Mouse (Mus musculus): Measurements from ENCODE around the gene Herc4. TPM values are rescaled to one million over a fixed set of nuclear protein-coding genes. Genes with fewer than 3 reads are reported as not detected.
A peak's percentile ranks its signal among the peaks of the same experiment; 100 is the strongest.

Gene Herc4
- polyA plus RNA-seq, 1 experiment from 2014 or later = 40.9 TPM

DNA sequence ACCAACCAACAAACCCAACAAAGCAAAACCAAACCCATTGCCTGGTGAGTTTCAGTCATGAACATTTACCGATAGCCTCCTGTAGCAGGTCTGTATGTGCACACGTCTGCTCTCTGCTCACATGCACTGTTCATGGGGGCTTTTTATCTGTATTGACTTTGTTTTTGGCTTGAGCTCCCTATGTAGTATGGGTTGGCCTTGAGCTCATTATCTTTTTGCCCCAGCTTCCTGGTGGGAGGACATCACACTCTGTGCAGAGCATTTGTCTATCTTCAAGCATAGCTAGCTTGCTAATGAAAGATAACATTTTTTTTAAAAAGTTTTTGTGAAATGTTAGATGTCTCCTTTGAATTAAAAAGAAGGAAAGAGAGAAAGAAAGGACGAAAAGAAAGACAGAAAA, 33.4 kb downstream of the Herc4 start:
- 85% methylated on average over 3 of the region's 3 CpGs for WGBS
- Histone ChIP-seq H3K4me1 (replicated peaks; ENCODE audit: control insufficient read depth, insufficient read depth, low read length) (no peaks in the 10 kb centered on the region), H3K9me3 (ENCODE audit: control insufficient read depth, low read length) (no peaks in the 10 kb centered on the region), H3K9ac (ENCODE audit: low read length) (no peak overlapping the region), H3K27ac (ENCODE audit: low read length) (no peak overlapping the region), H3K36me3 (ENCODE audit: control insufficient read depth, insufficient read depth, low read length) (peaks cover 25% of the 10 kb centered on the region), H3K4me2 (ENCODE audit: low read depth, low read length) (no peak overlapping the region), H3K27me3 (ENCODE audit: control insufficient read depth, insufficient read depth, low read depth, low read length) (no peaks in the 10 kb centered on the region), H3K4me3 (ENCODE audit: low read length) (no peak overlapping the region)
- ATAC-seq (ENCODE audit: low read depth) = no peak

DNA sequence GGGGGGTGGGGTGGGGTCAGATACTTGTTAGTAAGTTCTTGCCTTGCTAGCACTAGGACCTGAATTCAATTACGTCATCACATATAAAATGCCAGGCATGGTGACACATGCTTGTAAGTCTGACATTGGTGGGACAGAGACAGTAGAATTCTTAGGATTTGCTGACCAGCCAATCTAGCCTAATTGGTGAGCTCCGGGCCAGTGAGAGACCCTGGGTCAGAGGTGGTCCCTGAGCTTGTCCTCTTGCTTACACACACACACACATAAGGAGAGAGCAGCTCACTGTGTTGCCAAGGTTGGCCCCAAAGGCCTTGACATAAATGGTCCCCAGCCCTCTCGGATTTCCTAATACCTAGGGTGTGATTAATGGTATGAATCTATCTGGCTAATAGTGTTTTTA, 36.2 kb downstream of the Herc4 start:
- Histone ChIP-seq H3K4me3 (ENCODE audit: low read length) (no peak overlapping the region), H3K4me2 (ENCODE audit: low read depth, low read length) (no peak overlapping the region), H3K36me3 (ENCODE audit: control insufficient read depth, insufficient read depth, low read length) (peaks cover 26% of the 10 kb centered on the region), H3K4me1 (replicated peaks; ENCODE audit: control insufficient read depth, insufficient read depth, low read length) (no peaks in the 10 kb centered on the region), H3K27me3 (ENCODE audit: control insufficient read depth, insufficient read depth, low read depth, low read length) (no peaks in the 10 kb centered on the region), H3K9me3 (ENCODE audit: control insufficient read depth, low read length) (no peaks in the 10 kb centered on the region), H3K27ac (ENCODE audit: low read length) (no peak overlapping the region), H3K9ac (ENCODE audit: low read length) (no peak overlapping the region)
- 88% methylated on average over 3 of the region's 3 CpGs for WGBS
- ATAC-seq (ENCODE audit: low read depth) = no peak

DNA sequence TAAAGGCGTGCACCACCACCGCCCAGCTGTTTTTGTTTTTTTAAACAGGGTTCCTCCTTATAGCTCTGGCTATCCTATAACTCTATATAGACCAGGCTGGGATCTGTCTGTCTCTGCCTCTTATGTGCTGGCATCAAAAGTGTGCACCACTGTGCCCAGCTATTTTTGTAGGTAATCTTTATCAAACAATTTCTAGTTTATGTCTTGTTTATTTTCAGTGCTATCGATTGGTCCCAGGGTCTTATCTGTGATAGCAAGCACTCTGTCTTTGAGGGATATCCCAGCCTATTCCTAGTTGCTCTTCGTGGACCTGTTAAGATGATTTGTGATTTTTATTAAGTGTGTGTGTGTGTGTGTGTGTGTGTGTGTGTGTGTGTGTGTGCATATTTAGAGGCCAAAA, 38.8 kb downstream of the Herc4 start:
- ATAC-seq (ENCODE audit: low read depth) = no peak
- H3K4me2 ChIP-seq (ENCODE audit: low read depth, low read length) = no peak overlapping the region

DNA sequence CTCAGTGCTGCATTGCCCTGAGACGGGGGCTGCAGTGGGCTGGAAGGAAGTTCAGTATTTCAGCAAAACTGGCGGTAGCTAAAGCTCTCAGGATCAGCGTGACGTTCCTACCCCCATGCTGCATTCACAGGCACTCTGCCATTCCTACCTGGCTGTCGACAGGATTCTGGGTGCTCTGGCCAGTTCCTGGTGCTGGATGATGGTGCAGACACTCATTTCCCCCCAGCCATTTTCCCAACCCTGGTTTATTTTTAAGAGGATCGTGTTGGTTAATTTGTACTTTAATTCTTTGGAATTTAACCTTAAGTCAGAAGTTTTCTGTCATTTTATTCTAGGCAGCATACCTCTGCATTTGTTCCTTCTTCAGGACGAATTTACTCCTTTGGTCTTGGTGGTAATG, 39.2 kb downstream of the Herc4 start:
- Histone ChIP-seq H3K27me3 (ENCODE audit: control insufficient read depth, insufficient read depth, low read depth, low read length) (no peaks in the 10 kb centered on the region), H3K4me1 (replicated peaks; ENCODE audit: control insufficient read depth, insufficient read depth, low read length) (no peaks in the 10 kb centered on the region), H3K4me2 (ENCODE audit: low read depth, low read length) (no peak overlapping the region), H3K9ac (ENCODE audit: low read length) (no peak overlapping the region), H3K27ac (ENCODE audit: low read length) (no peak overlapping the region), H3K4me3 (ENCODE audit: low read length) (no peak overlapping the region), H3K36me3 (ENCODE audit: control insufficient read depth, insufficient read depth, low read length) (peaks cover 24% of the 10 kb centered on the region), H3K9me3 (ENCODE audit: control insufficient read depth, low read length) (no peaks in the 10 kb centered on the region)
- ATAC-seq (ENCODE audit: low read depth) = no peak
- WGBS = 79% methylated on average over 7 of the region's 7 CpGs

More for the DNA sequence above, 38.8 kb downstream of the Herc4 start:
- Histone ChIP-seq H3K9me3 (ENCODE audit: control insufficient read depth, low read length) (no peaks in the 10 kb centered on the region), H3K36me3 (ENCODE audit: control insufficient read depth, insufficient read depth, low read length) (peaks cover 22% of the 10 kb centered on the region), H3K27ac (ENCODE audit: low read length) (no peak overlapping the region), H3K9ac (ENCODE audit: low read length) (no peak overlapping the region), H3K4me1 (replicated peaks; ENCODE audit: control insufficient read depth, insufficient read depth, low read length) (no peaks in the 10 kb centered on the region), H3K27me3 (ENCODE audit: control insufficient read depth, insufficient read depth, low read depth, low read length) (no peaks in the 10 kb centered on the region), H3K4me3 (ENCODE audit: low read length) (no peak overlapping the region)
- WGBS = 87% methylated on average over 4 of the region's 4 CpGs

DNA sequence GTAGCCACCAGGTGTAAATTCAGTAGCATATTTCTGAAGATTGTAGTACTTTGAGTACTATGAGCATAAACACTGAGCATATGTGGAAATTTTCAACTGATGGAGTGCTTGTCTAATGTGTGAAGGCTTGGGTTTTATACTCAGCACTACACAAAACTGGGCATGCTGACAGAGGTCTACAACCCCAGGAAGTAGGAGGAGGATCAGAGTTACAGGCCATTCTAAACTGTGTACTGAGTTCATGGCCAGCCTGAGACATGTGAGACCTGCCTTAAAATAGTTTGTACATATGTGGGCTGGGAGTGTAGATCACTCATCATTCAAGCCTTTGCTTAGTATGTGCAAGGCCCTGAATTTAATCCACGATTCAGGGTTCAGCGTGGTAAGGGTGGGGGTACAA, 58.7 kb downstream of the Herc4 start:
- H3K27ac ChIP-seq (ENCODE audit: low read length) = no peak overlapping the region
- H3K4me1 ChIP-seq (replicated peaks; ENCODE audit: control insufficient read depth, insufficient read depth, low read length) = no peaks in the 10 kb centered on the region
- H3K4me2 ChIP-seq (ENCODE audit: low read depth, low read length) = no peak overlapping the region
- no peak for ATAC-seq (ENCODE audit: low read depth)
- peaks cover 11% of the 10 kb centered on the region for H3K36me3 ChIP-seq (ENCODE audit: control insufficient read depth, insufficient read depth, low read length)
- no peak overlapping the region for H3K4me3 ChIP-seq (ENCODE audit: low read length)
- 92% methylated on average over 2 of the region's 2 CpGs for WGBS
- H3K27me3 ChIP-seq (ENCODE audit: control insufficient read depth, insufficient read depth, low read depth, low read length) = no peaks in the 10 kb centered on the region
- H3K9ac ChIP-seq (ENCODE audit: low read length) = no peak overlapping the region
- H3K9me3 ChIP-seq (ENCODE audit: control insufficient read depth, low read length) = no peaks in the 10 kb centered on the region

DNA sequence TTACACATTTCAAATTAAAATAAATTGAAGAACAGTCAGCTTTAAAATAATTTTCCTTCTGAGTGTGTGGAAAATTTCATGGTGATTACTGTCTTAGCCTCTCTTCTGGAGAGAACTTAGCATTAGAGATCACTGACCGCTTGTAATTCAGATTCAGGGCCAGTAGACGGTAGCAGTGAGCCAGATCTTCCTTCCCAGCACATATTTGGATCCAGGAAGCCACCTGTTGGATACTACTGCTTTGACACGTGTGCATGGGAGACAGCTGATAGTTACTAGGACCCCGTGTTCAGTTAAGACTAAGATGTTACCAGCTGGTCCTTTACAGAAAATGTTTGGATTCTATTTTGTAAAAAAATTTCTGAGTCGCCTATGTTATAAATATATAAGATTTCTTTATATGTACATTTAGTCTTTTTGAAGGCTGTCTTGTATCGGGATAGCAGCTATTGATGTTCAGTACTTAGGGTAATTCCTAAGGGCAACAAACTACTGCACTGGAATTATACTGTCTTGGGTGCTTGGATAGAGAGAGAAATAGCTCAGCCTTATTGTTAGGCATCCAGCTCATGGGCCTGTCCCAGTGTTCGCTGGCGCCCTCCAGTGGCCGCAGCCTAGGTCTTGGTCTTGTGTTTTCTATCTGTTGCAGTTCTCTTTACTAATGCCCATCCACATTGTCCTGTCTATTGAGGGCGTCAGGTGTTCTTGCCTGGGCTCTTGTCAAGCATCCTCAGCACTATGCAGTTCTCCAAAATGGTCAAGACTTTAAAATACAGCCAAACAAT, 65.2 kb downstream of the Herc4 start:
- no peak overlapping the region for H3K4me3 ChIP-seq (ENCODE audit: low read length)
- H3K27ac ChIP-seq (ENCODE audit: low read length) = no peak overlapping the region
- no peaks in the 10 kb centered on the region for H3K4me1 ChIP-seq (replicated peaks; ENCODE audit: control insufficient read depth, insufficient read depth, low read length)
- 40% methylated on average over 10 of the region's 10 CpGs for WGBS
- peak; percentile 65 for ATAC-seq (ENCODE audit: low read depth)
- no peaks in the 10 kb centered on the region for H3K9me3 ChIP-seq (ENCODE audit: control insufficient read depth, low read length)
- H3K4me2 ChIP-seq (ENCODE audit: low read depth, low read length) = no peak overlapping the region
- no peak overlapping the region for H3K9ac ChIP-seq (ENCODE audit: low read length)
- H3K36me3 ChIP-seq (ENCODE audit: control insufficient read depth, insufficient read depth, low read length) = peaks cover 23% of the 10 kb centered on the region
- H3K27me3 ChIP-seq (ENCODE audit: control insufficient read depth, insufficient read depth, low read depth, low read length) = no peaks in the 10 kb centered on the region

DNA sequence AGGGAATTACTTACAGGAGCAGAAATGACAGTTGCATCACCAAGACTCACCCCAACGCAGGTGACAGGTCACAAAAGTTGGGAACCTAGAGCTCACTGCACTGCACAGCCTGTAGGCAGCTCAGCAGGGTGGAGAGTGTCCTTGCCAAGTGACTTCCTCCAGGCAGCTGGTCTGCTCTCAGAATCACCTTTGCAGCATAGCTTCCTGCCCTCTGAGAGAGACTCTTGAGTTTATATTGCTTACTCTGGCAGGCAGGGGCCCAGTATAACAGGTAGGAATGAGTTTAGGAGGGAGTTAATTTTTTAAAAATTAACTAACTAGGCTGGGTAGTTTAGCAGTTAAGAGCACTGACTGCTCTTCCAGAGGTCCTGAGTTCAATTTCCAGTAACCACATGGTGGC, 70.1 kb downstream of the Herc4 start:
- 86% methylated on average over 1 of the region's 1 CpGs for WGBS
- Histone ChIP-seq H3K4me2 (ENCODE audit: low read depth, low read length) (no peak overlapping the region), H3K4me3 (ENCODE audit: low read length) (no peak overlapping the region), H3K27ac (ENCODE audit: low read length) (no peak overlapping the region), H3K9me3 (ENCODE audit: control insufficient read depth, low read length) (no peaks in the 10 kb centered on the region), H3K36me3 (ENCODE audit: control insufficient read depth, insufficient read depth, low read length) (peaks cover 32% of the 10 kb centered on the region), H3K27me3 (ENCODE audit: control insufficient read depth, insufficient read depth, low read depth, low read length) (no peaks in the 10 kb centered on the region), H3K9ac (ENCODE audit: low read length) (no peak overlapping the region), H3K4me1 (replicated peaks; ENCODE audit: control insufficient read depth, insufficient read depth, low read length) (no peaks in the 10 kb centered on the region)
- no peak for ATAC-seq (ENCODE audit: low read depth)

DNA sequence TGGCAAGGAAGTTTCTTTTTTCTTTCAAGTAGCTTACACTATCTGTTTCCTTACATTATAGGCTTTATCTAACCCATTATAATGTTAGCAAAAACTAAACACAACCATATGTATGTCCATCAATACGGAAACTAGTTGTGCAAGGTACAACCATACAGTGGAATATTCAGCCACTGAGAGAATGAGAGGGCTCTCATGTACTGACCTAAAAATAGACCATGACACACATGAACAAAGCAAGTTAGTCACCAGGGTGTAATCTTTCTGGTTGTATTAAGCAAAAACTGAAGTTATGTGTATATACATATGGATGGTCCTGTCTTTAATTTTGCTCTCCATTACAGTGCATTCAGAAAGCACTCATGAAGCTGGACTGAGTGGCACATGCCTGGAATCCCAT, 83.5 kb downstream of the Herc4 start:
- Histone ChIP-seq H3K9ac (ENCODE audit: low read length) (no peak overlapping the region), H3K4me3 (ENCODE audit: low read length) (no peak overlapping the region), H3K4me2 (ENCODE audit: low read depth, low read length) (no peak overlapping the region), H3K27ac (ENCODE audit: low read length) (no peak overlapping the region), H3K36me3 (ENCODE audit: control insufficient read depth, insufficient read depth, low read length) (peaks cover 25% of the 10 kb centered on the region), H3K4me1 (replicated peaks; ENCODE audit: control insufficient read depth, insufficient read depth, low read length) (no peaks in the 10 kb centered on the region), H3K27me3 (ENCODE audit: control insufficient read depth, insufficient read depth, low read depth, low read length) (no peaks in the 10 kb centered on the region), H3K9me3 (ENCODE audit: control insufficient read depth, low read length) (no peaks in the 10 kb centered on the region)
- ATAC-seq (ENCODE audit: low read depth) = no peak
- WGBS = 94% methylated on average over 1 of the region's 1 CpGs

DNA sequence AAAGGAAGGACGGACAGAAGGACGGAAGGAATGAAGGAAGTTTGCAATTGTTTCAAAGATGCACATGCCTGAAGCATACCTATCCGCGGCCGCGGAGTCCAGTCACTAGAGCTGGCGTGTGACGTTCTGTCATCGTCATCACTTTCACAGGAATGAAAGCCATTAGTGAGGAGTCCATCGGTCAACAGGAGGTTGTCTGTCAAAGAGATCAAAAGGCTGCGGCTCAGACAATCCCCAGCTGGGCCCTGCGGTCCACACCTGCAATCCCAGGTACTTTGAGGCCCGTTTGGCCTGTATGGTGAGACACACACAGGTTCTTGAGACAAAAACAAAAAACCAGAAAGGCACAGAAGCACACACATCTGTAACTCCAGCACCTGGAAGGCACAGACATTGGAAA, 93.3 kb downstream of the Herc4 start:
- Histone ChIP-seq H3K27me3 (ENCODE audit: control insufficient read depth, insufficient read depth, low read depth, low read length) (no peaks in the 10 kb centered on the region), H3K27ac (ENCODE audit: low read length) (no peak overlapping the region), H3K4me2 (ENCODE audit: low read depth, low read length) (peak overlapping the region; percentile 92), H3K9me3 (ENCODE audit: control insufficient read depth, low read length) (no peaks in the 10 kb centered on the region), H3K9ac (ENCODE audit: low read length) (peak overlapping the region; percentile 46), H3K36me3 (ENCODE audit: control insufficient read depth, insufficient read depth, low read length) (peaks cover 12% of the 10 kb centered on the region; the same call in 1 of the 2 replicates), H3K4me3 (ENCODE audit: low read length) (peak overlapping the region; percentile 79), H3K4me1 (replicated peaks; ENCODE audit: control insufficient read depth, insufficient read depth, low read length) (peaks cover 17% of the 10 kb centered on the region)
- no peak for ATAC-seq (ENCODE audit: low read depth)
- 41% methylated on average over 13 of the region's 13 CpGs for WGBS

All from lung, embryonic 16.5 days (tissue).